Mouse (Mus musculus) embryo, embryonic 9.5 days (tissue): Measurements from ENCODE around the gene Tex2.

Experiments
- DNase-seq: peaks from one replicate; pipeline ENCODE4 v3.0.0-alpha.2; 2017; ENCODE audit errors: extremely low spot score

The Tex2 gene

DNA sequence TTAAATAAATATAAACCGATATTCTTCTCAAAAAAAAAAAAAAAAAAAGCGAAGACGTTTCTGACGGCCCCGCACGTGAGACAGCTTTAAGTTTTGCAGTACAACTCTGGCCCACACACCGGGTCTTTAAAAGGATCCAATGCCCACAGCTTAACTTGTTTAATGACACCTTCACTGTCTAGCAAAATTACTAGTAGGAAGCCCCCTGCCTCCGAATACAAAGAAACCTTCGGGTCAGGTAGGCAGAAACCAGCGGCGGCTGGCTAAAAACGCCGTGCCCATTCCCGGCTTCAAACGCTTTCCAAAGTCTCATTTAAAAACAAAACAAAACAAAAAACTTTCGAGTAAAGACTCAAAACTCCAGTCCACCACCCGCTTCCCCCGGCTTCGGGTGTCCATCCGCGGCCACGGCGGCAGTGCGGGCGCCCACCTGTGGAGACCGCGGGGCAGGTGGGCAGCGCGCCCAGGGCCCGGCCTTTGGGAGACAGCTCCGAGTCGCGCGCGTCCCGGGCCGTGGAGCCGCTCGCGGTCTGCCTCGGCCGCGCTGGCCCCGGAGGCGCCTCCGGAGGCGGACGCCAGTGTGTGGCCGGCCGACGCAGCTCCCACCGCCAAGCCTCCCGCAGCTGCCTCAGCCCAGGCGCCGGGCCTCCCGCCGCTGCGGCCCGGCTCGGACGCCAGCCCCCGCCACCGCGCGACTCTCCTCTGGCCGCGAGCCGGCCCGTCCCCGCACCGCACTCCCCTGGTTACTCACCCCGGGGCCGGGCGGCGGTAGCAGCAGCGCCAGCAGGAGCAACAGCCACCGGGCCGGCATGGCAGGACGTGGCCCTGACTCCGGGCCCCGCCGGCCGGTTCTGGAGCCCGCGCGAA lies 126.1 kb downstream of the Tex2 start:
- DNase-seq = no peak

DNA sequence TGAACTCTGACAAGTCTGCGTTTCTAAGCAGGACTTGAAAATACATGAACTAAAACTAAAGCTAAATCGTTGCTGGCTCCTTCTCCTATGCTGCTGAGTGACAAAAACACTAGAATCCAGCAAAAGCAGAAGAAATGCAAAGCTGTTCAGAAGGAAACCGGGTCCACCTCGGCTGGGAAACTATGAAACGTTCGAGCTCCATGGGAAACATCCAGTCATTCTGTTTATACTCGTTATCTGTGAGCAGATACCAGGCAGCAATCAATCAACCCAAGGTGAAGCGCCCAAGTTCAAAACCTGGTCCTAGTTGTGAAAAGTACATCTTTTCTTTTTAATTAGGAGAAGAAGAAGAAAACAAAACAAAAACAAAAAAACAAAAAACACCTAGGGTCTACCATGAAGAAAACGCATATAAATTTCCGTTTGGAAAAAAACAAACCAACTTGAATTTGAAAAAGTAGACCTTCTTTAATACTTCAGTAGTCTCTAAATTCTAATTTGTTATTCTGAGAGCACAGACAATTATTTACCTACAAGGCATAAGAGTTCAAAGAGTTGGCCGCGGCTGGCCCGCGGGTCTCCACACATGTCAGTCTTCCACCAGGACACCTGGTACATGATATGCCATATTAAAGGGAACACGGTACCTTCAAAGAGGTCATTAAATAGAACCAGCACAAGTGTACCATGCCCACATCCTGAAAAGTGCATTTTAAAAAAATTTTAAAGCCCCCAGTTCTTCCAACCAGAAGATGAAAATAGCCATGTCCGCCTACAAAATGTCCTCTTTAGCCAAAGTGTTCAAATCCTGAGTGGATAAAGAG lies 127.0 kb downstream of the Tex2 start:
- no peak for DNase-seq

DNA sequence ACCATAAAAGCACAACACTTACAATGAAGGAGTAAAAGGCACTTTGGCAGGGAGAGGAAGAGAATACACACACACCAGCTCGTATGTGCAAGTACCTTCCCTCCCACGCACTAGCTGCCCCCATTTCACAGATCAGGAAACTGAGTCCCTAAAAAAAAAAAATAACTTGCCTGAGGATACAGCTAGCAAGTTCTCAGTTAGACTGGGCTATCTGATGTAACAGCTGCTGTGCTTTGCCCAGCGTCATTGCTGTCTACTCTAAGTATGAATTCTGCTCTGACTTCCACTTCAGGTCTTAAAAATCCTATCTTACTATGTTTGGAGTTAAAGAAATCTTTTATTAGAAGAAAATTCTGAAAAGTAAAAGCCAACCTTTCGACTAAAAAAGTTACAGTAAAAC lies 127.6 kb downstream of the Tex2 start:
- DNase-seq = no peak

DNA sequence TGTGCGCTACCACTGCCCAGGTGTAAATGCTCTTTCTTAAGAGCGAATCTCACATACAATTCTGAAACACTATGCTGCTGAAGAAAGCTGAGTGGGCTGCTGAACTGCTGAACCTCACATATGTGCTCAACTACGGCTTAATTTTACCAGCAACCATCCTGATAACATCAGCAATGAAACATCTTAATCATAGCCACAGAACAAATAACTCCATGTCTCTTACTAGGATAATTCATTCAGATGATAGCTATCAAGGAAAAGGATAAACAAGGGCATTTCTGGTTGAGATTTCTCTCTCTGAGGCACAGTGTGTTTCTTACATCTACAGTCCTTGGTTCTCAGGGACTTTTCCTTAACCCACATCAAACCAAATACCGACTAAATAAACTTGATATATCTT lies 128.3 kb downstream of the Tex2 start:
- no peak for DNase-seq

DNA sequence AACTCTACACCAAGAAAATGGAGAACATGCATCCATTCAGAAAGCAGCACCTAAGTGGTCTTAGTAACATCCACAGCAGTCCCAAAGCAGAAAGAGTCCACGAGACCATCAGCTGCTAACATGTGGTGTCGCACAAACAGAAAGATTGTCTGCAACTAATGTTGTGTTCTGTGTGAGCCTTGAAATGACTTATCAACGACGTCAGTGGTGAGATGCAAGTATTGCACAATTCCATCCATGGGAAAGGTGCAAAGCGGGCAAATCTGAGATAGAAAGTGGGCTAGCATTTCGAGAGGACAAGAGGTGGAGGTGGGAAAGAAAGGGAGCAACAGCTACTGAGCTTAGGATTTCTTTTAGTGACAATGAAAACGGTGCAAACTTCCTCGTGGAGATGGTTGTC lies 130.4 kb downstream of the Tex2 start:
- no peak for DNase-seq

GRCm38 (mm10) chr11:106481651-106482050 lies 131.6 kb downstream of the Tex2 start:
- no peak for DNase-seq

GRCm38 (mm10) chr11:106480530-106480885 lies 132.7 kb downstream of the Tex2 start:
- DNase-seq = no peak

DNA sequence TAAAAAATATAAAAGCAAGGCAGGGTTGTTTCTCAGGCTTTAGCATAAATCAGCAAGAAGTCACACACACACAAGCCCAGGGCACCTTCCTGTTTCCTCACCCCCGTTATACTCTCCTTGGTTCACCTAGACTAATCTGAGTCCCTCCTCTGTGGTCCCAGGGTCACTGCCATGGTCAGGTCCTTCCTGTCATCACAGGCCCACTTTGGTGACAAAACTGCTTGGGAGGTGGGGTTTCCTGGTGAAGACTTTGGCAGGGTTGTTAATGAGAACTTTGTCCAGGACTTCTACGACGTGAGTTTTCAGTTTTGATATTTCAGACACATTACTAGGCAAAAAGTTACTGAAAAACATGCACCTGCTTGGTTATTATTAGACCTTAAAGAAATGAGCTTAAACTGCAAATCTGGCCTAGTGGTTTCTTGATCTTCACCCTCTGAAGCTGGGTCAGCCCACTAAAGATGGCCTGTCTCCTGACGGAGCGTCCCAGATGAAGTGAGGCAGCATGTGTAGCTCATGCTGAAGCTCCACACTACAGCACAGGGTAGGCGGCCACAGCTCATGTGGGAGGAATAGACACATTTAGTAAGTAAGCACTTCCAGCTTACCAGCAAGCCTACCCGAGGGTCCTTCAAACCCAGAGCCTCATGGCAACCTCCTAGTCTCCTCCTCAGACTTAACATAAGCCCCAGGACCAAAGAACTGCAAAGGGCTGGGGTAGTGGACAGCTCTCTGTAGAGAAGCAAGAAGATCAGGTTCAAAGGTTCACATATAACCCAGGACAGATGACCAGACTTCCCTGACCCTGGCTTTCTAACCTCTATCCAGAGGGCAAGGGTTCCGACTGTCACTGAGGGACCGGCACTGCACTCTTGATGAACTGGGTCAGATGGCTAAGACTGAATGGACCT lies 133.3 kb downstream of the Tex2 start:
- DNase-seq = no peak

DNA sequence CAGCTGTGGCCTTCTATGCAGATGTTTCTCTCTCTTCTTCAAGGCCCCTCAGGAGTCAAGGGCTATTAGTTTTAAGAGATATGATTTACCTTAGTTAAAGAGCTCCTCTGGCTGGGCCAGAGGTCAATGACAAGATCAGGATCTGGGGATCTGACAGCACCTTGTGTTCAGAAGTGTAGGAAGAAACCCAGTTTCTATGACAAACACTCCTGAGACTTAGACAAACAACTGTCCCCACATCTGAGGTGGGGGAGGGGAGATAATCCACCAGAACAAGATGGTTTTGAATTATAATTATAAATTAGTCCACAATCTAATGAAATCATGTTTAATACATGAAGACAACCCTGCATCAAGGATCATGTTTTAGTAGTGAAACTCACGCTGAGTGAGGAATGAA lies 134.5 kb downstream of the Tex2 start:
- no peak for DNase-seq

DNA sequence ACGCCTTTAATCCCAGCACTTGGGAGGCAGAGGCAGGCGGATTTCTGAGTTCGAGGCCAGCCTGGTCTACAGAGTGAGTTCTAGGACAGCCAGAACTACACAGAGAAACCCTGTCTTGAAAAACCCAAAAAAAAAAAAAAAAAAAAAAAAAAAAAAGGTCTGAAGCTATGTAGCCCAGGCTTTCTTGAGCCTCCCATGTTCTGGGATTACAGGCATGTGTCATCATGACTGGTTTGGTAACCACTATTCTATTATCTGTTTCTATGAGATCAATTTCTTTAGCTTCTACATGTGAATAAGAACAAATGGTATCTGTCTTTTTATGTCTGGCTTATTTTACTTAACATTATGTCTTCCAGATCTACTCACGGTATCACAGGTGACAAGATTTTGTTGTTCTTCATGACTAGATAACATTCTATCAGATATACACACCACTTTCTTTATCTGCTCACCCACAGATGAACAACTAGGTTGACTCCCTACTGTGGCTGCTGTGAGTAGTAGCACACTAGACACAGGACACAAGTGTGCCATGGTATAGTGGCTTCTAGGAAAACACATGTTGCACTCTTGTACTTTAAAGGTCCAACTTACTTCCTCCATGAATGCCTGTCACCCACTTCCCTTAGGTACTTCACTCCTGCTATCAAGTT lies 135.6 kb downstream of the Tex2 start:
- no peak for DNase-seq

DNA sequence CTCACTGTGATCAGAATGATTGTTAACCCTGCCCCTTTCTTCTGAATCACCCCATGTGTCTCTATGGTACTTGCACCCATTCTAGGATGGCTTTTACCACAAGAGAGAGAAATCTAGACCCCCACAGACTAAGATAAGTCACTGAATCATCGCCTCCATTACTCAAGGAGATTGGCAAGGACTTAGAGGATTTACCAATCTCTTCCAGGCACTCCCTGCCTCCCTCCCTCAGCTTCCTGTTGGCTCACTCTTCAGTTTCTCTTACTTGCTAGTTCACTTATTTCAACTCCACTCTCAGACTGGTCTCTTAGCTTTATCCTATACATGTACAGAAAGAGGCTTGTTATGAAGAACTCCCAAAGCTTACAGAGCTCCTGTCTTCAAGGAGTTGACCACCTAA lies 137.9 kb downstream of the Tex2 start:
- no peak for DNase-seq

DNA sequence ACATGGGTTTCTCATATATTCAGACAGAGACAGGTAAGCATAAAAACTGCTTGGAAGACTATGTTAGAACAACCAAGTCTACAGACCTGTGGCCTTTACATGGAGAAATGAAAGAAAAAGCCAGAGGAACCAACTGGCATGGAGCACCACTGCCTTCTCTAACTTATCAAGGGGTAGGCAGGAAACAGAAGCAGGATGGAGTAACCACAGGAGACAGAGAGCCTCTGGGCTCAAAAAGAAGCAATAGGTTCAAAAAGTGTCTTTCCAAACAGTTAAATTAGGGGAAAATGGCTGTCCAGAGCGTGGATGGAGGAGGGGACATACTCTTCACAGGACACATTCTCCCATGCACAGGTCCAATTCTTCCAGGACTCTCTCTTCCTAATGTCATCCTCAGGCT lies 141.6 kb downstream of the Tex2 start:
- DNase-seq = no peak

GRCm38 (mm10) chr11:106468509-106468908 lies 144.7 kb downstream of the Tex2 start:
- DNase-seq = no peak

DNA sequence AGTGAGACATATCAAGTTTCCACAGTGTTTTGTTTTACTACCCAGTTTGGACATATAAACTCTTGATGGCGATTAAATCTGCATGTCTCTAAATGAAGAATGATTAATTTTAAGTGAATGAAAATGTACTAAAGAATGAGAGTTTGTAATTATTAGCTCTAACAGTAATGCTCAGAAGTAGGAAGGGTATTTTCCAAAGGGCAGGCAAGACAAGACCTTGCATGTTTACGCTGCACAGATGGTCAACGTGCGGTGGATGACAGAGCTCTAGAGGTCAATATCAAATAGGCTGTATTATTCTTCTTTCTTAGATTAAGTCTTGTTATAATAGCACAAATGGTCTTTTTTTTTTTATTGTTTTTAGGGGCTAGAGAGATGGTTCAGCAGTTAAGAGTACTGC lies 147.3 kb downstream of the Tex2 start:
- no peak for DNase-seq

DNA sequence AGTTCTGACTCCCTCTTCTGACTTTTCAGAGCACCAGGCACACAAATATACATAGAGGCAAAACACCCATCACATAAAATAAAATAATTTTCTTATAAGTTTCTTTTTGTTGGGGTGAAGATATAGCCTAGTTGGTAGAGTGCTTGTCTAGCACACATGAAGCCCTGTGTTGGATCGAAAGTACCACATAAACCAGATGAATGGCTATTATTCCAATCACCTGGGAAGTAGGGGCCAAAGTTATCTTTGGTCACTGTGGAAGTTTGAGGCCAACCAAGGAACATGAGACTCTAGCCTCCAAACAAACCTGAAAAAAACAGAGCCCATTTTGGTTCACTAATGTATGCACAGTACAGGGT lies 147.7 kb downstream of the Tex2 start:
- DNase-seq = no peak

- no peak for DNase-seq
These were observed 148.3 kb downstream of the Tex2 start for GRCm38 (mm10) chr11:106464681-106465544.

GRCm38 (mm10) chr11:106463845-106464244 lies 149.4 kb downstream of the Tex2 start:
- no peak for DNase-seq

DNA sequence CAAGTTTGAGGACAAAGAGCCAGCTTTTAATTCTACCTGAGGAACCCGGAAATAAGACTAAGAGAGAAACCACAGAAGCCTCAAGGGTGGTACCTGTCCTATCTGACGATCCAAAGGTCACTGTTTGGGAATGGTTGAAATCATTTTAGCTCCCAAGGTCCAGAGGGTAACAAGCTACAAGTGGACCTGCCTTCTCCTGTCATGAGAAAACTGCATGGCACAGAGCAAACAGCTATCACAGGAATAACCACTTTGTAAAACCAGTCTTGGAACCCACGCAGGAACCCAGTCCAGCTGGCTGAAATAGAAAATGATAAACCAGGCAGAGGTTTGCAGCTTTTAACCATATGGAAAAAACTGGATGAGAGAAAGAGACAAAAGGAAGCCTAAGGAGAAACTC lies 150.9 kb downstream of the Tex2 start:
- DNase-seq = no peak

GRCm38 (mm10) chr11:106461145-106461932 lies 151.9 kb downstream of the Tex2 start:
- DNase-seq = no peak

- DNase-seq = no peak
These were observed 152.6 kb downstream of the Tex2 start for GRCm38 (mm10) chr11:106460671-106461070.
